Mouse (Mus musculus): Measurements from ENCODE around the gene Slpi. TPM values are rescaled to one million over a fixed set of nuclear protein-coding genes. Genes with fewer than 3 reads are reported as not detected.

Gene Slpi
- polyA plus RNA-seq, 1 experiment = 19.1 TPM

GRCm38 (mm10) chr2:164368620-164369105 is 20.2 kb downstream of the Slpi start:
- Histone ChIP-seq H3K4me1 (peaks cover 20% of the 10 kb centered on the region), H3K36me3 (replicated peaks; ENCODE audit: low read length) (no peaks in the 10 kb centered on the region), H3K9me3 (peaks cover 3% of the 10 kb centered on the region; the same call in 1 of the 2 replicates), H3K4me3 (replicated peaks) (no peak overlapping the region), H3K27me3 (replicated peaks) (peaks cover 25% of the 10 kb centered on the region)
- TF ChIP-seq GATA1 (IDR thresholded peaks at IDR 0.05; ENCODE audit: borderline replicate concordance, low read length) (no peak), FLI1 (IDR thresholded peaks at IDR 0.05; ENCODE audit: low read length) (no peak)

- no peak for TF ChIP-seq GATA1 (IDR thresholded peaks at IDR 0.05; ENCODE audit: borderline replicate concordance, low read length)
- no peak for TF ChIP-seq FLI1 (IDR thresholded peaks at IDR 0.05; ENCODE audit: low read length)
- peaks cover 7% of the 10 kb centered on the region for H3K4me1 ChIP-seq
These were observed 21.9 kb downstream of the Slpi start for GRCm38 (mm10) chr2:164366947-164367346.

GRCm38 (mm10) chr2:164360974-164361657 is 27.8 kb downstream of the Slpi start:
- TF ChIP-seq GATA1 (IDR thresholded peaks at IDR 0.05; ENCODE audit: borderline replicate concordance, low read length) = no peak
- TF ChIP-seq FLI1 (IDR thresholded peaks at IDR 0.05; ENCODE audit: low read length) = no peak
- H3K27me3 ChIP-seq (replicated peaks) = peaks cover 13% of the 10 kb centered on the region
- H3K36me3 ChIP-seq (replicated peaks; ENCODE audit: low read length) = no peaks in the 10 kb centered on the region
- no peak overlapping the region for H3K4me3 ChIP-seq (replicated peaks)
- H3K9me3 ChIP-seq = peaks cover 2% of the 10 kb centered on the region; the same call in 1 of the 2 replicates
- peaks cover 16% of the 10 kb centered on the region for H3K4me1 ChIP-seq

More at GRCm38 (mm10) chr2:164366947-164367346, 21.9 kb downstream of the Slpi start:
- H3K36me3 ChIP-seq (replicated peaks; ENCODE audit: low read length) = no peaks in the 10 kb centered on the region
- peaks cover 3% of the 10 kb centered on the region; the same call in 1 of the 2 replicates for H3K9me3 ChIP-seq
- H3K4me3 ChIP-seq (replicated peaks) = no peak overlapping the region
- peaks cover 21% of the 10 kb centered on the region for H3K27me3 ChIP-seq (replicated peaks)

- no peak for TF ChIP-seq GATA1 (IDR thresholded peaks at IDR 0.05; ENCODE audit: borderline replicate concordance, low read length)
- TF ChIP-seq FLI1 (IDR thresholded peaks at IDR 0.05; ENCODE audit: low read length) = no peak
- H3K36me3 ChIP-seq (replicated peaks; ENCODE audit: low read length) = peaks cover 1% of the 10 kb centered on the region
- peaks cover 10% of the 10 kb centered on the region for H3K9me3 ChIP-seq
- peaks cover 29% of the 10 kb centered on the region for H3K4me1 ChIP-seq
- peaks cover 17% of the 10 kb centered on the region for H3K27me3 ChIP-seq (replicated peaks)
- H3K4me3 ChIP-seq (replicated peaks) = no peak overlapping the region
These were observed 29.2 kb downstream of the Slpi start for GRCm38 (mm10) chr2:164359668-164360067.

GRCm38 (mm10) chr2:164359031-164359430 is 29.9 kb downstream of the Slpi start:
- peaks cover 2% of the 10 kb centered on the region for H3K36me3 ChIP-seq (replicated peaks; ENCODE audit: low read length)
- TF ChIP-seq FLI1 (IDR thresholded peaks at IDR 0.05; ENCODE audit: low read length) = no peak
- TF ChIP-seq GATA1 (IDR thresholded peaks at IDR 0.05; ENCODE audit: borderline replicate concordance, low read length) = no peak
- H3K9me3 ChIP-seq = peaks cover 12% of the 10 kb centered on the region
- no peak overlapping the region for H3K4me3 ChIP-seq (replicated peaks)
- H3K4me1 ChIP-seq = peaks cover 29% of the 10 kb centered on the region
- H3K27me3 ChIP-seq (replicated peaks) = peaks cover 20% of the 10 kb centered on the region

GRCm38 (mm10) chr2:164358373-164358772 is 30.5 kb downstream of the Slpi start:
- Histone ChIP-seq H3K4me3 (replicated peaks) (no peak overlapping the region), H3K4me1 (peaks cover 33% of the 10 kb centered on the region), H3K27me3 (replicated peaks) (peaks cover 25% of the 10 kb centered on the region), H3K36me3 (replicated peaks; ENCODE audit: low read length) (peaks cover 2% of the 10 kb centered on the region), H3K9me3 (peaks cover 18% of the 10 kb centered on the region)
- TF ChIP-seq FLI1 (IDR thresholded peaks at IDR 0.05; ENCODE audit: low read length) (no peak), GATA1 (IDR thresholded peaks at IDR 0.05; ENCODE audit: borderline replicate concordance, low read length) (no peak)

- Histone ChIP-seq H3K4me1 (peaks cover 38% of the 10 kb centered on the region), H3K4me3 (replicated peaks) (peak overlapping the region; percentile 47), H3K36me3 (replicated peaks; ENCODE audit: low read length) (peaks cover 2% of the 10 kb centered on the region), H3K27me3 (replicated peaks) (peaks cover 21% of the 10 kb centered on the region), H3K9me3 (peaks cover 18% of the 10 kb centered on the region)
- TF ChIP-seq GATA1 (IDR thresholded peaks at IDR 0.05; ENCODE audit: borderline replicate concordance, low read length) = no peak
- TF ChIP-seq FLI1 (IDR thresholded peaks at IDR 0.05; ENCODE audit: low read length) = no peak
These were observed 32.5 kb downstream of the Slpi start for GRCm38 (mm10) chr2:164356177-164356967.

- H3K4me1 ChIP-seq = peaks cover 34% of the 10 kb centered on the region
- no peak overlapping the region for H3K4me3 ChIP-seq (replicated peaks)
- TF ChIP-seq FLI1 (IDR thresholded peaks at IDR 0.05; ENCODE audit: low read length) (no peak), GATA1 (IDR thresholded peaks at IDR 0.05; ENCODE audit: borderline replicate concordance, low read length) (no peak)
- peaks cover 15% of the 10 kb centered on the region for H3K27me3 ChIP-seq (replicated peaks)
- H3K36me3 ChIP-seq (replicated peaks; ENCODE audit: low read length) = peaks cover 2% of the 10 kb centered on the region
- peaks cover 21% of the 10 kb centered on the region for H3K9me3 ChIP-seq
These were observed 35.5 kb downstream of the Slpi start for GRCm38 (mm10) chr2:164353356-164353755.

GRCm38 (mm10) chr2:164352697-164353096 is 36.2 kb downstream of the Slpi start:
- Histone ChIP-seq H3K9me3 (peaks cover 21% of the 10 kb centered on the region), H3K4me3 (replicated peaks) (no peak overlapping the region), H3K27me3 (replicated peaks) (peaks cover 15% of the 10 kb centered on the region), H3K36me3 (replicated peaks; ENCODE audit: low read length) (peaks cover 2% of the 10 kb centered on the region), H3K4me1 (peaks cover 34% of the 10 kb centered on the region)
- no peak for TF ChIP-seq FLI1 (IDR thresholded peaks at IDR 0.05; ENCODE audit: low read length)
- TF ChIP-seq GATA1 (IDR thresholded peaks at IDR 0.05; ENCODE audit: borderline replicate concordance, low read length) = no peak

Data from megakaryocyte, embryonic 14.5 days (primary cell).